Mouse (Mus musculus): ENCODE data around the gene Myo1d. TPM values are rescaled to one million over a fixed set of nuclear protein-coding genes. Genes with fewer than 3 reads are reported as not detected.

Gene Myo1d
- polyA plus RNA-seq, 1 experiment from 2014 or later = 2.8 TPM

DNA sequence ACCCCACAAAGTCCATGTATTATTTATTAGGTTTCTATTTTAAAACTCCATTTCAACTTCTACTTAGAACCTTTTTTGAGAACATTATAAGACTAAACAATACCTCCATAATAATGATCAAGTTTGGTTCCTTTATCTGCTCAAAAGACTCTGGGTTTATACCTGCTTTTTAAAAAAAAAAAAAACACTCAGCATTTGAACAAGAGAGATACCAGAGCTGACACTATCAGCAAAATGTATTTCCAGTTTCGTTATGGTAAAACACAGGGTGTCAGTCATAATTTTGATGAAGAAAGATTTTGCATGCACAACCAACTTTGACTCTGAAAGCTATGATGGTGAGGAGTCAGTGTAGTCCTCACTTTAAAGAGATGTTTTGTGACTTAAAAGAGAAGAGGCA, 28.7 kb downstream of the Myo1d start:
- H3K4me3 ChIP-seq (replicated peaks) = no peak overlapping the region
- 91% methylated on average over 1 of the region's 1 CpGs for WGBS
- no peak overlapping the region for H3K27ac ChIP-seq
- H3K9me3 ChIP-seq = no peaks in the 10 kb centered on the region
- no peak for ATAC-seq (ENCODE audit: low FRiP score)
- H3K36me3 ChIP-seq (replicated peaks) = no peaks in the 10 kb centered on the region
- no peaks in the 10 kb centered on the region for H3K27me3 ChIP-seq
- H3K4me1 ChIP-seq = no peaks in the 10 kb centered on the region; the same call in 1 of the 2 replicates
- no peak overlapping the region for H3K9ac ChIP-seq
- H3K4me2 ChIP-seq = no peak overlapping the region

DNA sequence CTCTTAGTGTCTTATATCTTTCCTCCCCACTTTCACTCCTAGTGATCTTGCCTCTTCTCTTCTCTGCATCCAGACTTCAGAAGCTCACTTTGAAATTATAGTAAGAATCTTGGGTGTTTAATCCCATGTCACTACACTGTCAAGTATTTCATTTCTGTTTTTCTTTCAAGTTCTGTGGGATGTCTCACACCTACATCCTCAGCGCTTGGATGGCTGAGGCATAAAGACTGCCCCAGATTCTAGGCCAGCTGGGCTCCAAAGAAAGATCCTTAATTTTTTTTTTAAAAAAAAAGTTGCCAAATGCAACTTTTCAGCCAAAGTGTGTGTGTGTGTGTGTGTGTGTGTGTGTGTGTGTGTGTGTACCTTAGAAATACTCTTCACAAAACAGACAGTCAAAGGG, 30.6 kb downstream of the Myo1d start:
- no peaks in the 10 kb centered on the region for H3K9me3 ChIP-seq
- H3K9ac ChIP-seq = no peak overlapping the region
- H3K36me3 ChIP-seq (replicated peaks) = no peaks in the 10 kb centered on the region
- ATAC-seq (ENCODE audit: low FRiP score) = no peak
- H3K27ac ChIP-seq = no peak overlapping the region
- H3K4me1 ChIP-seq = no peaks in the 10 kb centered on the region; the same call in 1 of the 2 replicates
- 100% methylated on average over 1 of the region's 1 CpGs for WGBS
- H3K27me3 ChIP-seq = no peaks in the 10 kb centered on the region
- no peak overlapping the region for H3K4me2 ChIP-seq
- H3K4me3 ChIP-seq (replicated peaks) = no peak overlapping the region

DNA sequence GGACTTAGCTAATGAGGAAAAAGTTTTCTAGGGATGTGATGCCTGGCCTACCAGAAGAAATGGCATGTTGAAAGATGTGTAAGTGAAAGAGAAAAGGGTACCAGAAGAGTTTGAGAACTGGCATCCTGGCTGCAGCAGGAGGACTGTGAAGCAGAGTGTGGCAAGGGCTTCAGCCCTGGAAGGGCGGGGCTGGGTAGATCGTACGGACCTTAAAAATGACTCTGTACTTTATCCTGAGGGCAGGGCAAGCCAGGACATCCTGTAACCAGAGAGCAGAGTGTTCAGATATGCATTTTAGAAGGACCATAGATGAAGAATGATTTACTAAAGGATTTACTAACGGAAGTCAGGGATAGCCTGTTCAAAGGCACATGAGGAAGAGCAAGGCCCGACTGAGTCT, 34.4 kb downstream of the Myo1d start:
- WGBS = 93% methylated on average over 5 of the region's 5 CpGs
- Histone ChIP-seq H3K27me3 (no peaks in the 10 kb centered on the region), H3K27ac (no peak overlapping the region)

DNA sequence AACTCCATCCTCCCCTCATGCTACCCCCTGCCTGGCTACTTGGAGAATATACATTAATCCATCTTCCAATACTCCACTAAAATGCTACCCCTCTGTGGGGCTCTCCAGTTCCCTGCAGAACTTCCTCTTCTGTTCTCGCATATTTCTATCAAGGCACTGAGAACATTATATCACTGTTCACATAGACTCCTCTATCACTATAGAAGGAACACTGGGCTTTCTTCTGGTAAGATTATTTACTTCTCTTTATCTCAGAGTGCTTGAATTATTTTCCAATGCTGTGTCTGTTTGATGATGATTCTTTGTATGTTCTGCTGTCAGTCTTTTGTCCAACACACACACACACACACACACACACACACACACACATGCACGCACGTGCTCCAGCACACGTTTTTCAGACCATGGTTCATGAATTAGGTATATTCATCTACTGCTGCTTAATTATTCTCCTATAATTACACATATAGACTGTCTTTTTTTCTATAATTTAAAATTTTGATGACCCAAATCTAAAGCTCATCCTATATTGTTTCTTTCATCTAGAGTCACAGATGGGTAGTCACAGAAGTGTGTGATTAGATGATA, 35.9 kb downstream of the Myo1d start:
- Histone ChIP-seq H3K4me2 (no peak overlapping the region), H3K4me1 (no peaks in the 10 kb centered on the region; the same call in 1 of the 2 replicates), H3K27ac (no peak overlapping the region), H3K9me3 (no peaks in the 10 kb centered on the region), H3K27me3 (no peaks in the 10 kb centered on the region), H3K36me3 (replicated peaks) (no peaks in the 10 kb centered on the region), H3K9ac (no peak overlapping the region), H3K4me3 (replicated peaks) (no peak overlapping the region)
- no peak for ATAC-seq (ENCODE audit: low FRiP score)
- 87% methylated on average over 4 of the region's 4 CpGs for WGBS

More for the DNA sequence above, 34.4 kb downstream of the Myo1d start:
- Histone ChIP-seq H3K4me1 (no peaks in the 10 kb centered on the region; the same call in 1 of the 2 replicates), H3K36me3 (replicated peaks) (no peaks in the 10 kb centered on the region), H3K9me3 (no peaks in the 10 kb centered on the region), H3K4me3 (replicated peaks) (no peak overlapping the region), H3K4me2 (no peak overlapping the region), H3K9ac (no peak overlapping the region)
- no peak for ATAC-seq (ENCODE audit: low FRiP score)

DNA sequence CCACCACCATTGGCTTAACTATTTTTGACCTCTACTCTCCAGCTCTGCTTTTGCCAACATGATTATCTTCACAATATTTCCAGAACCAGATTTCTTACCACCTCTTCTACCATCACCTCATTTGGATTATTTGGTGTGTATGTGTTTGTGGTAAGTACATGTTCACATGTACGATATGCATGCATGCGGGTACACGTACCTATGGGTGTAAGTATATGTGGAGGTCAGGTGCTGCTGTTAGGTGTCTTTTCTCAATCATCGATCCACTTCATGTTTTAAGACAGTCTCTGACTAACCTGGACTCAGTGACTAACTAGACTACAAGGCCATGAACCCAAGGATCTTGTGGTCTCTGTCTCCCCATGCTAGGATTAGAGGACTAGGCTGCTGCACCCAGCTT, 37.4 kb downstream of the Myo1d start:
- ATAC-seq (ENCODE audit: low FRiP score) = no peak
- WGBS = 96% methylated on average over 4 of the region's 4 CpGs
- H3K9ac ChIP-seq = no peak overlapping the region

DNA sequence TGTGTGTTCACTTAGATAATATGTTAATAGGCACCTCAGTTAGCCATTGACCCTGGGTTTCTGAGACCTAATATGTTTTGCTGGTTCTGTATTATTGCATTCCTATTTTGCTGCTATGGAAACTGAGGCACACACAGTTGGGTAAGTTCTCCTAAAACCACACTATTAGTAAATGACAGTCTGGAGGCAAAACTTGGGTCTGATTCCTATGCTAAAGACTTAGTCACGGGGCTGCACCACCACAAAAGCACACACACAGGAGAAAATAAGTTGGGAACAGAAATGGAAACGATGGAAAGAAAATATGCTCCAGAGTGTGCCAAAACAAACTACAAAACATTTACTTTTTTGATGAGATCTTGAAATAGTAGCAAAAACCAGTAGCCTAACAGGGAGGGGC, 45.1 kb downstream of the Myo1d start:
- H3K4me2 ChIP-seq = no peak overlapping the region
- no peaks in the 10 kb centered on the region for H3K4me1 ChIP-seq
- WGBS = 83% methylated on average over 2 of the region's 2 CpGs
- no peaks in the 10 kb centered on the region for H3K36me3 ChIP-seq (replicated peaks)
- H3K27me3 ChIP-seq = no peaks in the 10 kb centered on the region
- no peak for ATAC-seq (ENCODE audit: low FRiP score)
- no peak overlapping the region for H3K27ac ChIP-seq
- H3K4me3 ChIP-seq (replicated peaks) = no peak overlapping the region
- no peak overlapping the region for H3K9ac ChIP-seq
- H3K9me3 ChIP-seq = no peaks in the 10 kb centered on the region

More for the DNA sequence above, 37.4 kb downstream of the Myo1d start:
- Histone ChIP-seq H3K4me2 (no peak overlapping the region), H3K9me3 (no peaks in the 10 kb centered on the region), H3K27me3 (no peaks in the 10 kb centered on the region), H3K4me3 (replicated peaks) (no peak overlapping the region), H3K27ac (no peak overlapping the region), H3K36me3 (replicated peaks) (no peaks in the 10 kb centered on the region), H3K4me1 (no peaks in the 10 kb centered on the region; the same call in 1 of the 2 replicates)

DNA sequence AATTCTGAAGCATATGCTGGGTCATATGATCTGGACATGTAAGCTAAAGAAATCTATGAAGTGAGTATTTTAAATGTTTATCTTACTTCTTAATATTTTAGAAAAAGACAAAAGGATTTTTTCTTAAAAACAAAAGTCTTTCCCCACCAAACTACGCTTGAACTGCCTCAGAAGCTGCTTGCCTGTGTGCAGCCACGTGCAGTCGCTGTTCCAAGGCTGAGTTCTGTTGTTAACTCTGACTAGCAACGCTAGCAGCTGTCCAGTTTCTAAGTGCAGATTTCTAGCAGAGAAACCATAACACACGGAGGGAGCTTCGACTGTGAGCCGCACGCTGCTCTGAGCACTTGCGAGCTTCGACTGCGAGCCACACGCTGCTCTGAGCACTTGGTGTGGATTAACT, 55.1 kb downstream of the Myo1d start:
- H3K9me3 ChIP-seq = no peaks in the 10 kb centered on the region
- no peaks in the 10 kb centered on the region for H3K36me3 ChIP-seq (replicated peaks)
- H3K4me2 ChIP-seq = no peak overlapping the region
- no peaks in the 10 kb centered on the region for H3K27me3 ChIP-seq
- 78% methylated on average over 12 of the region's 12 CpGs for WGBS
- H3K9ac ChIP-seq = no peak overlapping the region
- no peak overlapping the region for H3K4me3 ChIP-seq (replicated peaks)
- ATAC-seq (ENCODE audit: low FRiP score) = no peak
- H3K27ac ChIP-seq = no peak overlapping the region
- H3K4me1 ChIP-seq = 0 out of 2 replicates have a peak, but pooled peaks cover 4% of the 10 kb centered on the region

DNA sequence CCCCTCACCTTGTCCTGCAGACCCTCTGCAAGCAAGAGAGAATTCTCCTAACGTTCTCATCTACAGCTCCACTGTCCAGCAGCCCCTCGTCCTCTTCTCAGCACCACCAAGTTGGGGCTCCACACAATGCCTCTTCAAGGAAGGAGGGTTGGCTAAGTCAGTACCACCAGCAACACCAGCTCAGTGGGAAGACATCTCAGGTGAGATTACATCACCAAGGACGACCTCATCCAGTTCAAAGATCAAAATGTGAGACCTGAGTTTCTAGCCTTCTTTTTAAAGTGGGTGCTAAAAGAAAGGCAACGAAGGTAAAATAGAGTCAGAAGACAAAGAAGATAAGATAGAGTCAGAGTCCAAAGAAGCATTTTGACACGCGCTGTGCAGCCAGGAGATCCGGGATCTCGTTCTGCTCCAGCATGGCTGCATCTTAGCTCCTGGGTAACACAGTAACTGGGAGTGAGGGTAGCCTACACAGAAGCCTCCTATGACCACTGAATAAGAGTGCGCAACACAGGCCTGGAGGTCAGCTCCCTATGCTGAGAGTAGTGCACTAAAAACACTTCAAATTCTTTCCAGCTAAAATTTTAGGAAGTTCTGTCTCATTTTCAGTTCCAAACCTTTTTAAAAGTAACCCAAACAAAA, 56.3 kb downstream of the Myo1d start:
- Histone ChIP-seq H3K4me3 (replicated peaks) (no peak overlapping the region), H3K4me2 (no peak overlapping the region), H3K27me3 (no peaks in the 10 kb centered on the region), H3K4me1 (0 out of 2 replicates have a peak, but pooled peaks cover 4% of the 10 kb centered on the region), H3K9ac (no peak overlapping the region), H3K27ac (no peak overlapping the region), H3K36me3 (replicated peaks) (no peaks in the 10 kb centered on the region), H3K9me3 (no peaks in the 10 kb centered on the region)
- WGBS = 87% methylated on average over 9 of the region's 9 CpGs
- no peak for ATAC-seq (ENCODE audit: low FRiP score)

DNA sequence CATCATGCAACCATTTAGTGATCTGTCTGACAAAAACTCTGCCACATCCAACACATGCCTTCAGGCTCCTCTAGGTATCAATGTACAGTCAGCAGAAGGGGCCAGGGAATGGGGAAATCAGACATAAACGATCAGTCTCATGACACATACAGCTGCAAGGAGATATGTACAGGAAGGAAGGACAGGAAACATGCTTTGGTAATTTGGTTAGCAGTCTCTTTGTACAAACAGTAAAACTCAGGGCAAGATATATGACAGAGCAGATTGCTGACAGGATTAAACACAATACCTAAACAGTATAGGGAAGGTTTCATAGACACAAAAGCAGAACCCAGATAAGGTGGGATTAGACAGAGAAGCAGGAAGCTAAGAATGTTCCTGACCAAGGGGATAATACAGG, 60.8 kb downstream of the Myo1d start:
- Histone ChIP-seq H3K9me3 (no peaks in the 10 kb centered on the region), H3K36me3 (replicated peaks) (no peaks in the 10 kb centered on the region), H3K4me2 (no peak overlapping the region), H3K4me1 (no peaks in the 10 kb centered on the region), H3K27me3 (no peaks in the 10 kb centered on the region), H3K9ac (no peak overlapping the region), H3K27ac (no peak overlapping the region), H3K4me3 (replicated peaks) (no peak overlapping the region)
- no peak for ATAC-seq (ENCODE audit: low FRiP score)
- 87% methylated on average over 1 of the region's 1 CpGs for WGBS

DNA sequence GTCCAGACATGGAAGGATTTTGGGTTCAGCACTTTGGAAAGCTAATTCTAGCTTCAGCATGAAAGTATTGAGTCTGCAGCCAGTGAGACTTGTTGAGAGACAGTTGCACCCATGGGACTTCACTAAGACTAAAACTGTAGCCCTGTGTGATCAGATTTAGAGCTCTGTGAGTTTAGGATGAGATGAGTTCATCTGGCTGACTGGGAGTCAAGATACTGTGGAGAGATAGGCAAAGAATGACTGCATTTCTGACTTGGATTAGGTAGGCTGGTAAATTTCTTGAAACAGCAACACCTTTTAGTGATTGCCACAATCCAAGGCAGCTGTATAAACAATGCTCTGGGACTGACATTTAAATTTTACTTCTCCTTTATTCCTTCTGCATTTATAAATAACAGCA, 61.8 kb downstream of the Myo1d start:
- H3K9me3 ChIP-seq = no peaks in the 10 kb centered on the region
- H3K4me3 ChIP-seq (replicated peaks) = no peak overlapping the region
- no peak for ATAC-seq (ENCODE audit: low FRiP score)
- no peak overlapping the region for H3K27ac ChIP-seq
- H3K4me2 ChIP-seq = no peak overlapping the region
- H3K9ac ChIP-seq = no peak overlapping the region
- no peaks in the 10 kb centered on the region for H3K4me1 ChIP-seq
- H3K36me3 ChIP-seq (replicated peaks) = no peaks in the 10 kb centered on the region
- no peaks in the 10 kb centered on the region for H3K27me3 ChIP-seq

DNA sequence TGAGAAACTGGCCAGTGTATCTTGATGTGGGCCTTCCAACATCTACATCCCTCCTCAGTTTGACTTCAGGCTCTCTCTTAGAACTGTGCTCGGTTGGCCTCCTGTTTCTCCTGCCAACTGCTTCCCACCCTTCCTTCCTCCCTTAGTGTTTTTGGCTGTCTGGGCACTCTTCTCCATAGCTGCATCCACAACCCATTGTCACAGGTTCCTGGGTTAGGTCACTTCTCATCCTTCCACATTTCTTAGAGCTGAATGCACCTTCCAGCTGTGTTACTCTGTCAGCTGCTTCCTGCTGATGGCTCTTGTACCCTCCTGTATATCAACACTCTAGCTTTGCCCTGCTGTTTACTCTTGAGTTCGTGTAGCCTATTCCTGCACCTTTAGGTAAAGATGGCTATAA, 64.7 kb downstream of the Myo1d start:
- Histone ChIP-seq H3K9me3 (no peaks in the 10 kb centered on the region), H3K4me2 (no peak overlapping the region), H3K27me3 (no peaks in the 10 kb centered on the region), H3K4me3 (replicated peaks) (no peak overlapping the region), H3K4me1 (no peaks in the 10 kb centered on the region), H3K36me3 (replicated peaks) (no peaks in the 10 kb centered on the region), H3K9ac (no peak overlapping the region), H3K27ac (no peak overlapping the region)
- ATAC-seq (ENCODE audit: low FRiP score) = no peak
- WGBS = 84% methylated on average over 2 of the region's 2 CpGs

DNA sequence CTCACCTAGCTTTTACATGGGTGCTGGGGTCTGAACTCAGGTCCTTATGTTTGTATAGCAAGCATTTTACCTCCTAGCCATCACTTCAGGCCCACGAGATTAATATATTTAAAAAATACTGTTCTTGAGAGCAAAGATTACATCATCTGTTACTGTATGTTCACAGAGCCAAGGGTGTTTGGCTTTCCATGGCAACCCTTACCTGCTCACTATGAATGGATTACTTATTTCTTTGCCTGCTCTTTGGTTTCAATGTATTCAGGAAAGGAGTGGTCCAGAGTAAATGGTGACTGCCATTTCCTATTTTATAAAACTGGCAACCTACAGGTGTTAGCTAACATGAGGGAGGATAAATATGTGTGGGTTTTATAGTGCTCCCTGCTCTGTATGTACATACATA, 66.1 kb downstream of the Myo1d start:
- Histone ChIP-seq H3K9ac (no peak overlapping the region), H3K27me3 (no peaks in the 10 kb centered on the region), H3K4me3 (replicated peaks) (no peak overlapping the region), H3K36me3 (replicated peaks) (no peaks in the 10 kb centered on the region), H3K27ac (no peak overlapping the region), H3K9me3 (no peaks in the 10 kb centered on the region), H3K4me2 (no peak overlapping the region), H3K4me1 (no peaks in the 10 kb centered on the region)
- WGBS = 76% methylated on average over 1 of the region's 1 CpGs
- ATAC-seq (ENCODE audit: low FRiP score) = no peak

DNA sequence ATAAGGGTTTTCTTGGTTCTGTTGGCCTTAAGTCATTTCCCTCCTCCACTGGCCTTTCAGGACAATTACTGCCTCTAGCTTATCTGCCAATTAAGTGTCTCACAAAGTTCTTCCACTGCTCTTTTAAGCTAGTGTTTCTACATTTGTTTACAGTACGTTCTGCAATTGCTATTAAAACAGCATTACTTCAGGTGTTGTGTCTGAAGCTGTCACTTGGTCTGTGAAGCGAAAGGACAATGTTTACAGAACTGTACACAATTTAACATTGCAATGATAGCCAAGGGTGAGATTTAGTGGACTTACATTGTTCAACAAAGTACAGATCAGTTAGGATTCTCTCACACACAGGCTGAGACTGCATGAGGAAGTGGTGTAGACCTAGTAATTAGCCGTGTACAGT, 67.6 kb downstream of the Myo1d start:
- WGBS = 77% methylated on average over 3 of the region's 3 CpGs
- Histone ChIP-seq H3K4me1 (no peaks in the 10 kb centered on the region), H3K27me3 (no peaks in the 10 kb centered on the region), H3K4me2 (no peak overlapping the region), H3K27ac (no peak overlapping the region), H3K9me3 (no peaks in the 10 kb centered on the region), H3K9ac (no peak overlapping the region), H3K36me3 (replicated peaks) (no peaks in the 10 kb centered on the region), H3K4me3 (replicated peaks) (no peak overlapping the region)
- no peak for ATAC-seq (ENCODE audit: low FRiP score)

Measured in forebrain, embryonic 12.5 days (tissue).